Mouse (Mus musculus) thymus, postnatal 10 days (tissue): ENCODE results near the gene Arl6ip4.
A peak's percentile ranks its signal among the peaks of the same experiment; 100 is the strongest.

Experiments used
- DNase-seq, 2 experiments: peaks; one replicate each; pipeline ENCODE4 v3.0.0; 2021; ENCODE audit warnings: low spot score in 2 of 2

Arl6ip4 gene

GRCm38 (mm10) chr5:124150895-124151294 lies 35.0 kb downstream of the Arl6ip4 start:
- DNase-seq: no peak

GRCm38 (mm10) chr5:124152734-124153133 lies 36.8 kb downstream of the Arl6ip4 start:
- DNase-seq: no peak

DNA sequence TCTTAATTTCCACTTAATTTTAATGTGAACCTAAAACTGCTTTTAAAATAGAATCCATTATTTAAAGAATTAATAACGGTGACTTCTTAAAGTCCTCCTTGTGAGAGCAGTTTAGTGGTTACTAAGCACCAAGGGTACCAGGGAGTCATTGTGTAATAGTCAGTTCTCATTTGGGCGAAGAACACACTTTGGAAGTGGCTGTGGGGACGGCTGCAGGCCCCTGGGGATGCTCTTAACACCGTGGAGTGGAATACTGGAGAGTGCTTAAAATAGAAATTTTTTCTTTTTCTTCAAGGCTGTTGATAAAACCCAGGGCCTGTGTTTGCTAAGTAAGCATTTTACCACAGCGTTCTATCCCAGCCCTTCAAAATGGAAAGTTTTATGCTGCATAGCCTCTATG lies 40.1 kb downstream of the Arl6ip4 start:
- no peak for DNase-seq

- DNase-seq: no peak
These were observed 42.4 kb downstream of the Arl6ip4 start for GRCm38 (mm10) chr5:124158305-124158704.

DNA sequence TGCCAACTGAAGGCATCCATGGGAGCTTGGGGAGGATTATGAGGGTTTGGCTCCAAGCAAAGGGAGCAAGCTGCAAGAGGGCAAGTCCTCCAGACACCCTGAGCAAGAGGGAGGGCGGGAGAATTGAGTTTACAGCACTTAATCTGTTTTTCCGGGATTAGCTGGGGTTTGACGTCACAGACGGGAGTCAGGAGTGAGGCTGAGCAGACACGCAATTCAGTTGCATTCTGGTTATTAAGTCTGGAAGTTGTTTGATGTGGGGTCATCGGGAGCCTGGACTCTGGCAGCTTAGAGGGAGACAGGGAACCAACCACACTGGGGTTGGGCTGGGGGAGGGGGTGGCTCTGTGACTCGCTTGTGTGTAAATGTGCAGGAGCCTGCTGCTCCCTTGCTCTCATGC lies 43.6 kb downstream of the Arl6ip4 start:
- no peak for DNase-seq

DNA sequence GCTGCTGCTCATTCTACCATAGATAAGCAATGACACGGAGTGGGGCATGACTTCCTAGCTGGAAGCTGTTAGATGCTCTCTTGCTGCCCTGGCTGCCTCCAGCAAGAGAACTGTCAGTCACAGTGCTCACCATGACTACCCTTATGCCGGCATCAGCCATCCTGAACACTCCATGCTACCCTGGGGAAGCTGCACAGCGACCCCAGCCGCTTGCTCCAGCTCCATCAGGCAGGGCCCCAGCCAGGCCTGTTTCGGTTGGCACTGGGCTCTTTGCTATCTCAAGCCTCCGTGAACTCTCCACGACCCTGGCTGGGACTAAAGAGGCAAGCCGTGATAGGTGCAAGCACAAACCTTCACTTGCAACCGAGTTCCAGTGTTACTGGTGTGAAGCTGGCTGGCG lies 45.9 kb downstream of the Arl6ip4 start:
- no peak for DNase-seq

GRCm38 (mm10) chr5:124162577-124162976 lies 46.7 kb downstream of the Arl6ip4 start:
- DNase-seq: peak; percentile 76 to 85

DNA sequence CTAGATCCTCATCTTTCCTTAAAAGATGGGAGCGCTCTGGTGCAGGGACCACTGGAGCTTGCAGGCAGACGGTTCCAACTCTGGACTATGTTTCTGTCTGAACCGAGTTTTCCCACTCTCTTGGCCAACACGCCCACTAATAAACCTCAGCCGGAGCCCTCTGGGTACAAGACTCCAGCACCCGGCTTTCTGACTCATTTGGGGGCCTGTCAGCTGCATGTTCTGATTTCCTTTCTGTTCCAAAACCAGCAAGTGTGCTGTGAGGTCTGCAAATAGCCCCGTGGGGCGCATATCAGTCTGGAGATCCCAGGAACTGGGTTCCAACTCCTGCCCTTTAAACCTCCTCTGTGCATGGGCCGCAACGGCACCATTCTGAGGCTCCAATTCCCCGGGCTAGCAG lies 47.6 kb downstream of the Arl6ip4 start:
- no peak for DNase-seq

GRCm38 (mm10) chr5:124165622-124166570 lies 50.0 kb downstream of the Arl6ip4 start:
- DNase-seq: peak; percentile 73 to 76

DNA sequence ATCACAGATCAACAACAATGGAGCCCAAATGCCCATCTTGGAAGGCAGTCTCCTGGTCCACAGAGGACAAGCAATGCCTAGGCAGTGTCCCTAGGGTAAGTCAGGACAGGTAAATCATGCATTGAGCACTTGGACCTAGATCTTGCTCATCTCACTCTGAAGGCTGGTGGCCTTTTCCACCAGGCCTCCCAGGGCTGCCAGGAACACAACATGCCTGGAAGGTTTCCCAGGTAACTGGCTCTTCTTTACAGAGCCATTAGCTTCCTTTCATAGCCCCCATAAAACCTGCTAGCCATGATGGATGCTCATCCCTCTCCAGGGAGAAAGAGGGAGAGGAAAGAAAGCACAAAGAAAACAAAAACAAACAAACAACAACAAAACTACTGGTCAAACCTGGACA lies 50.9 kb downstream of the Arl6ip4 start:
- no peak for DNase-seq

DNA sequence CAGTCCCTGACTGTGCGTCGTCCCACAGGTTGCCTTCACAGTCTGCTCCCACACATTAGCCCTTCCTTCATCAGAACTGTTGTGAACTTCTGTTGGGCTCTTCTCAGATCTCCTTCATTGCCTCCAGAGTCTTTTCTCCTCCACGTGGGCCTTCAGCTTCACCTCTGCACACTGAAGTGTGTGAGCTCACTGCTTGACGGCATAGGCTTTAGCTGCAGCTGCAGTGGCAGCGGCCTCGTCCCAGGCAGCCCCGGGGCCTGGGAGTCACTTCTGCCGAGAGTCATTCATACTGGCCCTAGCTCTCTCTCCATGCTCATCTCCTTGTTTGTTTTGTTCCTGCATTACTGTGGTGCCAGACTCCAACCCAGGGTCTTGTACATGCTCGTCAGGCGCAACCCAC lies 51.7 kb downstream of the Arl6ip4 start:
- no peak for DNase-seq
